Mouse (Mus musculus) regulatory T cell (primary cell): ENCODE results near the gene Defb22.

Source experiments
- in situ Hi-C: fragments of 300-600 bp; cut with MboI, MseI; formaldehyde crosslinking; loops from one replicate; pipeline ENCODE4 v1.15.1; 2025; ENCODE audit warnings: high pct_unique_total_duplicates

The Defb22 gene

GRCm38 (mm10) chr2:152439833-152440232 lies 50.1 kb downstream of the Defb22 start:
- in situ Hi-C loops, result no loop called here

DNA sequence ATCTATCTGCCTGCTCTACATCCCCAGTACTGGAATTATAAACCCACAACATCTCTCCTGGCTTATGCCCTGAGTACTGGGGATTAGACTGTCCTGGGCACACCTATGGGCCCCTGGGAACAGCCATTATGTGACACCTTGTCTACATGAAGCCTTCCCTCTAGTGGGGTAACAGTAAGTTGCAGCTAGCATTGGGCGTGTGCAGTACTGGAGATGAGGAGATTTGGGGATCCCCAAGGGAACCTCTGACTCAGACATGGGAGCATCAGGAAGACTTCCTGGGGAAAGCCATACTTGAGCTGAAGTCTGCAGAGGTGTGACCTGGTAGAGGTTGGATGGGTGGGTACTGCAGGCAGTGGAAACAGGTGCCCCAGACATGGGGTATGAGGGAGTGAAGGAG lies 51.0 kb downstream of the Defb22 start:
- in situ Hi-C loops, result no loop called here

DNA sequence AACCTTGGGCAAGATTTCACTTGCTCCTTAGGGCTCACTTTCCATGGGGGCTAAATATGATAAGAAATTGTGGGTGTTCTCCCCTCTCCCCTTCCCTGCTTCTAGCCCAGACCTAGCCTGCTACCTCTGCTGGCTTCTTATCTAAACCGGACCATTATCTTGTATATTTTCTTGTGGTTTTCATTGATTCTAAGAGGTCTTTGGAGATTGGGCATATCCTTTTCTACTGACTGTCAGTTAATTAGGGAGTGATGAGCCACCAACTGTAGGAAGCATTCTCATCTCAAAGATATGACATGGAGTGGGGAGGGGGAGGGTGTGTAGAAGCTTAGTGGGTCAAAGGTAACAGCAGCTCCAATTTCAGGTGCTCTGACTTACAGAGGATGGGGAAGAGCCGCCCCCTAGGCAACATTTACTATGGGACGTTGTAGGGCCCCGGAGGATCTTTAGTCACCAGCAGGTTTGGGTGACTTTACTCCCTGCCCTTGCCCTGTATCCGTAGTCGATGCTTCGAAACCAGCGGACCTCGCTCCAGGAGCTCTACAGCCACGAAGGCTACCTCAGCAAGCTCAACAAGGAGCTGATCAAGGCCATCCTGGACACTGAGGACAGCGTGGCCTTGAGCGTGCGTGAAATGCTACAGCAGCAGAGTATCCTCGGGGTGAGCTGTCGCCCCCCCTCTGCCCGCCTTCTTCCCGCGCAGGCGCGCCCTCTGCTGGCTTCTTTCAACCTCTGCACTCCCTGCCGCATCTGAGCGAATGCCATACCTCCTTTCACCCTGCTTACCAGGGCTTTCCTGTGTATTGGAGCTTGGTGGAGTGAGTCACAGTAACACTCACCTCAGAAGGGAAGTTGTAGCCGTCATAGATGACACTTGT lies 52.7 kb downstream of the Defb22 start:
- in situ Hi-C loops, result no loop called here

DNA sequence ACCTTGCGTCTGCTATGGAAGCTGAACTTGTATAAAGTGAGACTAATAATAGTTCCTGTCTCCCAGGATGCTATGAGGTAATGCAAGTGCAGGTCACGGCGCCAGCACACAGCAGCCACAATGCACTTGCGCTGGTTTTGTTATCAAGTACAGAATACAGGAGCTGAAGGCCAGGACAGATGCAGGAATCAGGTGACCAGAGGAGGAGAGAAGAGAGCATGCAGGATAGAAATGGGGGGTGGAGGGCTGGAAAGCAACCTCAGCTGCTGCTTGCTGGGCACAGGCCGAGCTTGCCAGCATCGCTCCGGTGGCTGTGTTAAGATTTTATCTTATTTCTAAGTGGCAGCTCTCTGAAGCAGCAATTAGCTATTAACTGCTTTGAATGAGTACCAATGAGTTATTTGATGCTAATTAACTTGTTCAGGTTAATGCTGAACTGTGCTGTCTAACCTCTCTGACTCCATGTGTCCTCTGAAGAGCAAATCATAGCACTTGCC lies 53.5 kb downstream of the Defb22 start:
- in situ Hi-C loops, result no loop called here
